Mouse (Mus musculus): ENCODE data around the gene Ampd3.

The Ampd3 gene

DNA sequence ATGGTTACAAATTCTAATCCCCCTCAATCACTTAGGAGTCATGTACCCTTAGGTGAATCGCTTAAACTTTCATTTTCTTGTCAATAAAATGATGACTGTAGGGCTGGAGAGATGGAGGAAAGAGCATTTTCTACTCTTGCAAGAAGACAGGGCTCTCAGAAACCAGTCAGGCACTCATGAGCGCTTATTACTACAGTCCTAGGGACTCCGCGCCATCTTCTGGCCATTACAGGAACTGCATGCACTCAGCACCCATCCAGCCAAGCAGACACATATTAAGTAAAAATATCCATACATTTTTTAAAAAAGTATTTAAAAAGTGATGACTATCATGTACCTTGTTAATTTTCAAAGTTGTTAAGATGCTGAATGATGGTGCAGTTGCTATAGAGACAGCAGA is 33.0 kb downstream of the Ampd3 start:
- DNase-seq (ENCODE audit: low spot score in 2 of 2), result peak; percentile 74 to 89

- no peak for DNase-seq (ENCODE audit: low spot score in 2 of 2)
Observed at GRCm38 (mm10) chr7:110803131-110803530, 35.1 kb downstream of the Ampd3 start.

GRCm38 (mm10) chr7:110804266-110804665 is 36.3 kb downstream of the Ampd3 start:
- no peak for DNase-seq (ENCODE audit: low spot score in 2 of 2)

- no peak for DNase-seq (ENCODE audit: low spot score in 2 of 2)
Observed at GRCm38 (mm10) chr7:110807460-110808030, 39.5 kb downstream of the Ampd3 start.

- no peak for DNase-seq (ENCODE audit: low spot score in 2 of 2)
Observed at GRCm38 (mm10) chr7:110808962-110809361, 41.0 kb downstream of the Ampd3 start.

DNA sequence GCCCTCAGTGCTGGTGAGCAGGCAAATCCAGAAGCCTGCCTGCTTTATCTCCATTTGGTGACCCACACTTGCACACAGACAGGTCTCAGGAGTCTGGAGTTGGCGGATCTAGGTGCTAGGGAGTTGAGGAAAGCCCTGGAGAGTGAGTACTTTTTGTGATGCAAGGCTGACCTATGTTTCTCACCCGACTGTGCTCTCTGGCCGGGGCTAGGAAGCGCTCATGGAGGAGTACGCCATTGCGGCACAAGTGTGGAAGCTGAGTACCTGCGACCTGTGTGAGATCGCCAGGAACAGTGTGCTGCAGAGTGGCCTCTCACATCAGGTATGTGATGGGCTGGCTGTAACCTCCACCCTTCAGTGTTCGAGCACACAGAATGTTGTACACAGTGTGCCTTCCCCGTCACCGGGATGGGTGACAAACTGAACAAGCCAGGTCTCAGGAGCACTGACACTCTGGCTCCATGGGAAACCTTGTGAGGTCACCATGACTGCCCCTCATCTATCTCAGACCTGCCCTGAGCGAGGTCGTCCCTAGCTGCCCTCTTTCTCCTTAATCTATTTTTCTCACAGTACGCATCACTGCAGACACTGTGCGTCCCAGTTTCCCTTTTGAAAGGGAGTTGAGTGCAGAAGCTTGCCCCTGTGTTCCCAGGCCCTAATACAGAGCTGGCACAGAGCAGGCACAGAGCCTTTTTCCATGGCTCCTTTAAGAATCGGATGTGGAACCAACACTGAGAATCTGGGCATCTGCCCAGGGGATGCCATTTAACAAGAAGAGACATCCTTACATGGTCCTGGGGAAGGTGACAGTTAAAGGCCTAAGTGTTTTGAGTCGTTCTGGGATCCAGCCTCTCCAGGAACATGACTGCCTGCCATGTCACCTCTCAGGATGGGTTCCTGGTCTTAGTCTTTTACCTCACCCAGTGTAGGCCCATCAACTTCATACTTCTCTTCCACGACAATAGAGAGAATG is 41.9 kb downstream of the Ampd3 start:
- DNase-seq (ENCODE audit: low spot score in 2 of 2), result no peak

DNA sequence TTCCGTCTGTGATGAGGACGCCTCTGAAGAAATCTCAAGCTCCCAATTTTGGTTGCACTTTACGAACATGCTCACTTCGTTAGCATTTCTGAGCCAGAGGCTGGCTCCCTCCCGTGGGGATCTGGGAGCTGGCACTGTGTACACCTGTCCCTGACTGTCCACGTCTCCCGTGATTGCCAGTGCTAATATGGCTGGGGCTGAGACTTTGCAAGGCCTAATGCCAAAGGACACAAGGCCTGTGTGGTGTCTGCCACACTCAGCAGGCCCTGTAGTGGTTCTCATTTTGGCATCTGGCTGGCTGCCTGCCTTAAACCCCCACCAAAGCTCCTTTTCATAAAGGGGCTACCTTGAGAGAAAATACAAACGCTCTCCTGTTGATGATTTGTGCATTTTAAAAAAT is 43.0 kb downstream of the Ampd3 start:
- DNase-seq (ENCODE audit: low spot score in 2 of 2), result no peak

DNA sequence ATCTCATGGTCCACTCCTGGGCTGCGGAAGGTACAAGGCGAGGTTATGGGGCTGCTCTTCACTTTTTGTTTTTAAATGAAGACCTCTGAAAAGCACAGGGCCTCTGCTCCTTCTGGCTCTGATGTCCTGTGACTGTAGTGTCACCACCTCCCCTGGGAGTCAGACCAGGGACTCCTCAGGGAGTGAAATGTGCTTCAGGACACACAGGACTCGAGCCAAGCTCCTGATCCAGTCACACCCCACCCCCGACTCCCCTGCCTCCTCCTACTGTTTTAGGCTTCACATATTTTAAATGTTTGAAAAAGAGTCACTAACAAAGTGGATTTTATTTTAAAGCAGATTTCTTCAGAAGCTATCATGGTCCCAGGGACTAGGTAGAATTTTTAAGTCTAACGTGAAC is 43.5 kb downstream of the Ampd3 start:
- DNase-seq (ENCODE audit: low spot score in 2 of 2), result no peak

DNA sequence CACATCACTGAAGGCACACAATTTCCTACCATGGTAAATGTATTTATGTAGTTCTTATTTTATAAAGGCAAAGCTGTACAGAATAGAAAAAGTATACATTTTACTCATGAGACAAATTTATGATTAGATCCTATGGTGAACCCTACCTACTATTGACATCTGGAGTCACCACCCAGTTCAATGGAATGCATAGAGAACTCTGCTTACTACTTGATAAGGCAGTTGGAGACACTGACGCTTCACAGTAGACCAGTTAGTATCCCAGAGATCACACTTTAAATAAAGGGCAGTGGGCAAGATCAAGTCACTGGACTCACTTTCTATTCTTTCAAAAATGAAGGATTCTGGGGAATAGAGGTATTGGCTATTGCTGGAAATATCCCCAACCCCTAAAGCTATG is 46.0 kb downstream of the Ampd3 start:
- no peak for DNase-seq (ENCODE audit: low spot score in 2 of 2)

- peak in 1 of 2 experiments; percentile 52 for DNase-seq (ENCODE audit: low spot score in 2 of 2)
Observed at GRCm38 (mm10) chr7:110816037-110816436, 48.0 kb downstream of the Ampd3 start.

DNA sequence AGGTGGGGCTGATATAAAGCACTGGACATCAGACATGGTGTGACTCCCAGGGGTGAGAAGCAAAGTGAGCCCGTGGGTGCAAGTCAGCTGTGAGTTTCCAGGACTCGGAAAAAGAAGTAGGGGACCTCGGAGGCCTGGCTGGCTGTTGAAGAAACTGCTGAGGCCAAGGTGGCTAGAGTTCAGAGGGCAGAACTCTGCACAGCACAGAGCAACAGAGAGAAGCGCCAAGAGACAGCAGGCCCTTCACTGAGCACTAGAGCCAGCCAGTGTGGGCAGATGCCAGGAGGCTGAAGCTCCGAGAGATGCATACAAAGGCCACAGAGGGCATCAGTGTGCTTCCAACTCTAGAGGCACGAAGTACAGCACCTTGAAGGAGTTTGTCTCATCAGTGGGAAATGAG is 50.2 kb downstream of the Ampd3 start:
- no peak for DNase-seq (ENCODE audit: low spot score in 2 of 2)

DNA sequence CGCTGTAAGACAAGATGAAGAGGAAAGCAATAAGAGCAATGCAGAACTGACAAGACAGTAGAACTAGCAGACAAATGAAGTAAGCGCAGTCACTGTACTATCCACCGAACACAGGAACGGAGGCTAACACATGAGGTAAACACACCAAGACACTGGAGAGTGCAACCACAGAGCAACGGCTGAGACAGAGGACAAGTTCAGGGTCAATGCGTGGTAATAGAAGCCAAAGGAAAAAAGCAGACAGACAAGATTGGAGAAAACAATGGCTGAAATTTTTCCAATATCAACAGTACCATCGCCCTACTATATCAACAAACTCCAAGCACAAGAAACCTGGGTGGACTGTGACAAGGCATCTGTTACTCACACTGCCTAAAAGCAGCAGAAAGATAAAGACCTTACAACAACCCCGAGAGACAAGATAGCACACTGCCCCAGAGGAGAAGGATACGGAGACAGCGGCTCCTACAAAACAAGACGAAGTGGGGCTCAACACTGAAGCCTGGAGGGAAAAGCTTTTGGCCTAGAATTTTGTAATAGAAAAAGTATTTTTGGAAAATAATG is 50.9 kb downstream of the Ampd3 start:
- DNase-seq (ENCODE audit: low spot score in 2 of 2), result no peak

GRCm38 (mm10) chr7:110821068-110821467 is 53.1 kb downstream of the Ampd3 start:
- DNase-seq (ENCODE audit: low spot score in 2 of 2), result no peak

- no peak for DNase-seq (ENCODE audit: low spot score in 2 of 2)
Observed at GRCm38 (mm10) chr7:110821653-110822052, 53.6 kb downstream of the Ampd3 start.

DNA sequence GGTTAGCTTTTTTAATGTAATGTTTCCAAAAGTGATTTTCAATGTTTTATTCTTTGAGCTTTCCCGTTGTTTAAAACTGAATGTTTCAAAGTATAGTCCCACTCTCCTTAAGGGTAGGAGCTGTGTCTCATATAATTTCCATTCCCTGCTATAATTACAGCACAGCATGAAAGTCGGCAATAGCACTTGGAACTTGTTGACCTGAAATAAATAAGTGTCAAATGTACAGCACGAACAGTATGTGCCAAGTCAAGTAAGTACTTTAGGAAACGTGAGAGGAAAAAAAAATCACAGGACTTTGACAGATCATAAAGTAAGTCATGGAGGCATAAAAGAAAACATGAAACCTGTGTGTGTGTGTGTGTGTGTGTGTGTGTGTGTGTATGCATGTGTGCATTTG is 54.0 kb downstream of the Ampd3 start:
- no peak for DNase-seq (ENCODE audit: low spot score in 2 of 2)

- DNase-seq (ENCODE audit: low spot score in 2 of 2), result no peak
Observed at GRCm38 (mm10) chr7:110823076-110823475, 55.1 kb downstream of the Ampd3 start.

DNA sequence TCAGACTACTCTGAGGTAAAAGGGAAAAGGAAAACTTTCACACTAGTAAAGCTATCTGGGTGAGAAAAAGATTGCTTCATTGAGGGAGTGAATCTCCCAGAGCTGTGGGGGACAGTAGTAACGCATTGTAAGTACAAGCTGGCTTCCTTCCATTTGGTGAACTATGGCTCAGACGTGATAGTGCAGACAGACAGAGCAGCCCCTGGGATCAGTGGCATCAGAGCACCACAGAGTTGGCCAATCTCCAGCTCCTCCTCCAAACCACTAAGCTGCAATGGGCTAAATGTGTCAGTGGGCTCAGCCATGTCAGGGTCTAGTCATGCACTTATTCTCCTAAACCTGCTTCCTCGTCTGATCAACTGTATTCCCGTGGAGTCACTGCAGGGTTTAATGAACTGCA is 55.6 kb downstream of the Ampd3 start:
- DNase-seq (ENCODE audit: low spot score in 2 of 2), result no peak

DNA sequence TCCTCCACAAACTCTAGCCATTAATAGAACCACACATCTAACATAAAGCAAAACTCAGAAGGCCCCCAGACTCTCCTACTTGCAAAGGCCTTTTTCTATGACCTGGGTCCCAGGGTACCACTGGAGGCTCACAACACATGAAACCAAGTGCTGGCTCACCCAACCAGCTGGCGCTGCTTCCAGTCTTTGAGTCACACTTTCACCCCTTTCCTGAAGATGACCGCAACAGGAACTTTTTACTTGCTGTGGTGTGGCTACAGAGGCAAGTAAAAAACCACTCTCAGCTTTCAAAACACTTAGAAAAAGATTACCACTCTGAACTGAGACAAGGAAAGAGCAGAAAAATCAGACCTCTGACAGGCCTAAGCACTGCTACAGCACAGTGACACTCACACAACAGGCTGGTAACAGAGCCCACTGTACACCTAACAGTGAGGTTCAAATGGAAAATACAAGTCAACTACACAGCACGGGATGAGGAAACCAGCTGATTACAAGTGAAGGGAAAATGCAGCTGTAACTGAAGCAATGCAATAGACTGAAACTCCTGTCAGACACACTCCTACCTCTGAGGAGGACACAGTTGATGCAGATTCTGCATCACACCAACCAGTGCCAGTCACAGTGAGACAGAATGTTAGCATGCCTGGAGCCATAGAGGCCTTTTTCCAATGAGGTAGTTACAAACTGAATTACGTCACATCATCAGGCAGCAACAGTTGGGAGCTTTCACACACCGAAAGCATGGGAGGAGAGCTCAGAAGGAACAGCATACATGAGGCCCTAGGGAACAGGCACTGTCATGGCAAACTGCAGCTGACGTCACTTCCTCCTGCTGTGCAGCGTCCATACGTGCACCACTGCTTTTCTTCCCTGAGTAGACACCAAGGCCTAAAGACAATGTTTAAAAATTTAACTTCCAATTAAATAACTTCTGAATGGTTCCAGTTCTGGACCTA is 56.3 kb downstream of the Ampd3 start:
- no peak for DNase-seq (ENCODE audit: low spot score in 2 of 2)

GRCm38 (mm10) chr7:110833024-110833423 is 65.0 kb downstream of the Ampd3 start:
- no peak for DNase-seq (ENCODE audit: low spot score in 2 of 2)

DNA sequence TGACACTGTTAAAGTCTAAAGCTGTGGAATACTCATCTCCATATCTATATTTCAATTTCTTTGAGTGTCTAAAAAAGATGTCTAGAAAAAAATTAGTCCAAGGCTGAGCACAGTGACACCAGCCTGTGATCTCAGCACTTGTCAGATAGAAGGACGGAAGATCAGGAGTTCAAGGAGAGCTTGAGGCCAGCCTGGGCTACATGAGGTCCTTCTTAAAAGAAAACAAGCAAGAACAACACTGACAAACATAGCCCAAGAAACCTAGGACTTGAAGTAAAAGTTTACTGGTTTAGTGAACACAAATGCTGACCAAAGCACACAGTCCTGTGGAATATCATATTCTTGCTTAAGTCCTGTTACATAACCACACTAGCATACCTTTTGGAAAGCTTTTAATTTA is 66.0 kb downstream of the Ampd3 start:
- DNase-seq (ENCODE audit: low spot score in 2 of 2), result no peak

GRCm38 (mm10) chr7:110834522-110834921 is 66.5 kb downstream of the Ampd3 start:
- no peak for DNase-seq (ENCODE audit: low spot score in 2 of 2)

DNA sequence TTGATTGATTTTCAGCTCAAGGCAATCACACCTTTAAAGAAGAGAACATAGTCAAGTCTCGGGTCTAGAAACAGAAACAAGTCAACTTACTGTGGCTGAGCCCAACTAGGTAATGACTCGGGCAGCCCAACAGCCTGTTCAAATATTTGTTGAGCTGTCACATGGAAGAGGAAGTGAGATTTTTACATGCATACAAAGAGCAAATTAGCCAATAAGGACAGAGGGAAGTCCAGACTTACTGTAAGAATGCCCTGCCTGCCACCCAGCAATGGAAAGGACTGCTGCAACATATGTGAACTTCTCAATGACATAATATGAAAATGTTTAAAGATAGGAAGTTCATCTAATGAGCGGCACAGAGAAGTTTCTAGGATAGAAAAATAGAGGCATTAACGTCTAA is 72.3 kb downstream of the Ampd3 start:
- no peak for DNase-seq (ENCODE audit: low spot score in 2 of 2)
